Mouse (Mus musculus) forebrain, embryonic 15.5 days (tissue): ENCODE measurements around the gene Fbxo46. TPM values are rescaled to one million over a fixed set of nuclear protein-coding genes. Genes with fewer than 3 reads are reported as not detected.

Source experiments
- ATAC-seq: fragments of 200-750 bp; cut with Nextera tagmentation; replicated peaks from 2 replicates; pipeline ENCODE4 v1.8.0; 2017; ENCODE audit warnings: mild to moderate bottlenecking, moderate TSS enrichment, moderate library complexity
- H3K27ac ChIP-seq: fragments of 300-500 bp; sonication (generic); replicated peaks from 2 replicates; pipeline ENCODE4 v1.5.1; 2015; ENCODE audit warnings: mild to moderate bottlenecking, inconsistent platforms
- H3K27me3 ChIP-seq: fragments of 300-500 bp; sonication (generic); 2 replicates; pipeline ENCODE4 v1.6.1; 2015; ENCODE audit warnings: inconsistent platforms
- H3K36me3 ChIP-seq: fragments of 300-500 bp; sonication (generic); 2 replicates; pipeline ENCODE4 v1.6.1; 2015; ENCODE audit warnings: mild to moderate bottlenecking, inconsistent platforms
- H3K4me1 ChIP-seq: fragments of 300-500 bp; sonication (generic); 2 replicates; pipeline ENCODE4 v1.6.1; 2015; ENCODE audit warnings: inconsistent platforms
- H3K4me2 ChIP-seq: fragments of 300-500 bp; sonication (generic); replicated peaks from 2 replicates; pipeline ENCODE4 v1.6.1; 2015; ENCODE audit warnings: mild to moderate bottlenecking, inconsistent platforms
- H3K4me3 ChIP-seq: fragments of 300-500 bp; sonication (generic); 2 replicates; pipeline ENCODE4 v1.5.1; 2015; ENCODE audit warnings: mild to moderate bottlenecking, inconsistent platforms
- H3K9ac ChIP-seq: fragments of 300-500 bp; sonication (generic); replicated peaks from 2 replicates; pipeline ENCODE4 v1.6.1; 2015; ENCODE audit warnings: mild to moderate bottlenecking, inconsistent platforms
- H3K9me3 ChIP-seq: fragments of 300-500 bp; sonication (generic); 2 replicates; pipeline ENCODE4 v1.6.1; 2016; ENCODE audit warnings: inconsistent platforms
- WGBS: fragments of 180-500 bp; shearing (Covaris S2); methylation state at CpG from one replicate; pipeline ENCODE4 v1.1.7; 2015; ENCODE audit warnings: mixed read lengths; 5-methylcytosine and 5-hydroxymethylcytosine counted together
- polyA plus RNA-seq: library from polyadenylated mRNA; unstranded; fragments of >200 nt; fragmentation: Nextera tagmentation; extraction: Ambion mirVana; gene quantifications from 2 replicates; pipeline ENCODE4 v1.2.1, GENCODE M21; 2015

Gene Fbxo46
- polyA plus RNA-seq, 1 experiment from 2014 or later, result 25.4 TPM

- no peak overlapping the region for H3K9ac ChIP-seq
- no peaks in the 10 kb centered on the region for H3K9me3 ChIP-seq
- 0 out of 2 replicates have a peak overlapping the region, but pooled peaks have one; percentile 6 for H3K27ac ChIP-seq
- H3K27me3 ChIP-seq, result no peaks in the 10 kb centered on the region
- no peaks in the 10 kb centered on the region for H3K36me3 ChIP-seq
- ATAC-seq, result peak; percentile 41
- H3K4me3 ChIP-seq, result peak overlapping the region; percentile 87; the same call in 1 of the 2 replicates
- peak overlapping the region; percentile 15; the same call in 1 of the 2 replicates for H3K4me2 ChIP-seq
- peaks cover 26% of the 10 kb centered on the region for H3K4me1 ChIP-seq
- WGBS, result 88% methylated on average over 8 of the region's 8 CpGs
Measured at GRCm38 (mm10) chr7:19119083-19119482, 576 bp upstream of the Fbxo46 start.

- no peak overlapping the region for H3K4me2 ChIP-seq
- no peak overlapping the region for H3K4me3 ChIP-seq
- H3K4me1 ChIP-seq, result peaks cover 26% of the 10 kb centered on the region
- 88% methylated on average over 4 of the region's 4 CpGs for WGBS
- H3K27ac ChIP-seq, result no peak overlapping the region
- no peak overlapping the region for H3K9ac ChIP-seq
- no peaks in the 10 kb centered on the region for H3K36me3 ChIP-seq
- no peaks in the 10 kb centered on the region for H3K27me3 ChIP-seq
- ATAC-seq, result no peak
- no peaks in the 10 kb centered on the region for H3K9me3 ChIP-seq
Measured at GRCm38 (mm10) chr7:19121686-19122085, 2.0 kb downstream of the Fbxo46 start.

- no peak overlapping the region for H3K9ac ChIP-seq
- 92% methylated on average over 6 of the region's 6 CpGs for WGBS
- no peak for ATAC-seq
- no peaks in the 10 kb centered on the region for H3K9me3 ChIP-seq
- H3K36me3 ChIP-seq, result no peaks in the 10 kb centered on the region
- H3K4me1 ChIP-seq, result peaks cover 18% of the 10 kb centered on the region
- H3K27me3 ChIP-seq, result no peaks in the 10 kb centered on the region
- H3K4me2 ChIP-seq, result no peak overlapping the region
- no peak overlapping the region for H3K27ac ChIP-seq
- no peak overlapping the region for H3K4me3 ChIP-seq
Measured at GRCm38 (mm10) chr7:19124713-19125112, 5.1 kb downstream of the Fbxo46 start.

GRCm38 (mm10) chr7:19127744-19128143 is 8.1 kb downstream of the Fbxo46 start:
- no peaks in the 10 kb centered on the region for H3K36me3 ChIP-seq
- WGBS, result 88% methylated on average over 5 of the region's 5 CpGs
- ATAC-seq, result no peak

GRCm38 (mm10) chr7:19129396-19129795 is 9.7 kb downstream of the Fbxo46 start:
- Histone ChIP-seq H3K4me3 (no peak overlapping the region), H3K27me3 (no peaks in the 10 kb centered on the region), H3K27ac (no peak overlapping the region), H3K9ac (no peak overlapping the region), H3K9me3 (no peaks in the 10 kb centered on the region), H3K4me2 (no peak overlapping the region), H3K36me3 (no peaks in the 10 kb centered on the region), H3K4me1 (peaks cover 12% of the 10 kb centered on the region)
- WGBS, result 90% methylated on average over 5 of the region's 5 CpGs
- no peak for ATAC-seq

More at GRCm38 (mm10) chr7:19127744-19128143, 8.1 kb downstream of the Fbxo46 start:
- H3K4me1 ChIP-seq, result peaks cover 12% of the 10 kb centered on the region
- no peak overlapping the region for H3K4me3 ChIP-seq
- H3K4me2 ChIP-seq, result no peak overlapping the region
- H3K9me3 ChIP-seq, result no peaks in the 10 kb centered on the region
- H3K27me3 ChIP-seq, result no peaks in the 10 kb centered on the region
- no peak overlapping the region for H3K9ac ChIP-seq
- H3K27ac ChIP-seq, result no peak overlapping the region

- no peaks in the 10 kb centered on the region for H3K27me3 ChIP-seq
- H3K9ac ChIP-seq, result no peak overlapping the region; the same call in 1 of the 2 replicates
- WGBS, result 33% methylated on average over 4 of the region's 4 CpGs
- ATAC-seq, result no peak
- peak overlapping the region; percentile 45 for H3K4me3 ChIP-seq
- H3K27ac ChIP-seq, result peak overlapping the region; percentile 88
- H3K36me3 ChIP-seq, result peaks cover 4% of the 10 kb centered on the region
- H3K9me3 ChIP-seq, result no peaks in the 10 kb centered on the region
- peaks cover 12% of the 10 kb centered on the region for H3K4me1 ChIP-seq
- H3K4me2 ChIP-seq, result peak overlapping the region; percentile 66
Measured at GRCm38 (mm10) chr7:19130657-19131056, 11.0 kb downstream of the Fbxo46 start.

- H3K9me3 ChIP-seq, result no peaks in the 10 kb centered on the region
- H3K27ac ChIP-seq, result peak overlapping the region; percentile 88
- peak overlapping the region; percentile 66 for H3K4me2 ChIP-seq
- H3K36me3 ChIP-seq, result peaks cover 11% of the 10 kb centered on the region
- no peaks in the 10 kb centered on the region for H3K27me3 ChIP-seq
- WGBS, result under 1% methylated on average over 39 of the region's 39 CpGs
- peak; percentile 99 for ATAC-seq
- H3K4me1 ChIP-seq, result peaks cover 12% of the 10 kb centered on the region
- peak overlapping the region; percentile 45 for H3K4me3 ChIP-seq
- peak overlapping the region; percentile 34 for H3K9ac ChIP-seq
Measured at GRCm38 (mm10) chr7:19131324-19131848, 11.7 kb downstream of the Fbxo46 start.

GRCm38 (mm10) chr7:19136168-19136567 is 16.5 kb downstream of the Fbxo46 start:
- H3K4me1 ChIP-seq, result peaks cover 7% of the 10 kb centered on the region
- 94% methylated on average over 13 of the region's 13 CpGs for WGBS
- H3K4me2 ChIP-seq, result no peak overlapping the region
- ATAC-seq, result no peak
- H3K9ac ChIP-seq, result no peak overlapping the region
- H3K9me3 ChIP-seq, result no peaks in the 10 kb centered on the region
- peaks cover 51% of the 10 kb centered on the region for H3K36me3 ChIP-seq
- no peaks in the 10 kb centered on the region for H3K27me3 ChIP-seq
- H3K27ac ChIP-seq, result no peak overlapping the region
- H3K4me3 ChIP-seq, result no peak overlapping the region

GRCm38 (mm10) chr7:19136673-19137334 is 17.1 kb downstream of the Fbxo46 start:
- Histone ChIP-seq H3K4me3 (no peak overlapping the region), H3K27ac (no peak overlapping the region), H3K36me3 (peaks cover 56% of the 10 kb centered on the region), H3K9me3 (no peaks in the 10 kb centered on the region), H3K4me1 (peaks cover 4% of the 10 kb centered on the region), H3K9ac (no peak overlapping the region), H3K27me3 (no peaks in the 10 kb centered on the region), H3K4me2 (no peak overlapping the region)
- ATAC-seq, result 0 out of 2 replicates have a peak, but pooled peaks have one; percentile 24
- 92% methylated on average over 38 of the region's 38 CpGs for WGBS

GRCm38 (mm10) chr7:19137380-19137779 is 17.7 kb downstream of the Fbxo46 start:
- no peaks in the 10 kb centered on the region for H3K9me3 ChIP-seq
- no peak for ATAC-seq
- H3K27ac ChIP-seq, result no peak overlapping the region
- 45% methylated on average over 5 of the region's 5 CpGs for WGBS
- no peaks in the 10 kb centered on the region for H3K27me3 ChIP-seq
- H3K4me1 ChIP-seq, result no peaks in the 10 kb centered on the region
- no peak overlapping the region for H3K4me3 ChIP-seq
- peaks cover 57% of the 10 kb centered on the region for H3K36me3 ChIP-seq
- no peak overlapping the region for H3K9ac ChIP-seq
- no peak overlapping the region for H3K4me2 ChIP-seq

GRCm38 (mm10) chr7:19146793-19147192 is 27.1 kb downstream of the Fbxo46 start:
- no peak overlapping the region for H3K4me2 ChIP-seq
- H3K27ac ChIP-seq, result no peak overlapping the region
- peaks cover 22% of the 10 kb centered on the region for H3K4me1 ChIP-seq
- no peaks in the 10 kb centered on the region for H3K9me3 ChIP-seq
- H3K36me3 ChIP-seq, result peaks cover 3% of the 10 kb centered on the region
- no peak for ATAC-seq
- WGBS, result 88% methylated on average over 10 of the region's 10 CpGs
- no peaks in the 10 kb centered on the region for H3K27me3 ChIP-seq
- no peak overlapping the region for H3K4me3 ChIP-seq
- H3K9ac ChIP-seq, result no peak overlapping the region

GRCm38 (mm10) chr7:19147497-19148045 is 27.9 kb downstream of the Fbxo46 start:
- H3K4me2 ChIP-seq, result peak overlapping the region; percentile 88
- H3K27me3 ChIP-seq, result no peaks in the 10 kb centered on the region
- no peak overlapping the region for H3K27ac ChIP-seq
- WGBS, result 64% methylated on average over 6 of the region's 6 CpGs
- peaks cover 6% of the 10 kb centered on the region for H3K36me3 ChIP-seq
- H3K4me1 ChIP-seq, result peaks cover 22% of the 10 kb centered on the region
- H3K4me3 ChIP-seq, result peak overlapping the region; percentile 64
- no peaks in the 10 kb centered on the region for H3K9me3 ChIP-seq
- ATAC-seq, result no peak
- H3K9ac ChIP-seq, result no peak overlapping the region
